Mouse (Mus musculus): Measurements from ENCODE around the gene Fam189a2. TPM values are rescaled to one million over a fixed set of nuclear protein-coding genes. Genes with fewer than 3 reads are reported as not detected.

The Fam189a2 gene
- polyA plus RNA-seq, 1 experiment from 2014 or later, result 1.6 TPM

DNA sequence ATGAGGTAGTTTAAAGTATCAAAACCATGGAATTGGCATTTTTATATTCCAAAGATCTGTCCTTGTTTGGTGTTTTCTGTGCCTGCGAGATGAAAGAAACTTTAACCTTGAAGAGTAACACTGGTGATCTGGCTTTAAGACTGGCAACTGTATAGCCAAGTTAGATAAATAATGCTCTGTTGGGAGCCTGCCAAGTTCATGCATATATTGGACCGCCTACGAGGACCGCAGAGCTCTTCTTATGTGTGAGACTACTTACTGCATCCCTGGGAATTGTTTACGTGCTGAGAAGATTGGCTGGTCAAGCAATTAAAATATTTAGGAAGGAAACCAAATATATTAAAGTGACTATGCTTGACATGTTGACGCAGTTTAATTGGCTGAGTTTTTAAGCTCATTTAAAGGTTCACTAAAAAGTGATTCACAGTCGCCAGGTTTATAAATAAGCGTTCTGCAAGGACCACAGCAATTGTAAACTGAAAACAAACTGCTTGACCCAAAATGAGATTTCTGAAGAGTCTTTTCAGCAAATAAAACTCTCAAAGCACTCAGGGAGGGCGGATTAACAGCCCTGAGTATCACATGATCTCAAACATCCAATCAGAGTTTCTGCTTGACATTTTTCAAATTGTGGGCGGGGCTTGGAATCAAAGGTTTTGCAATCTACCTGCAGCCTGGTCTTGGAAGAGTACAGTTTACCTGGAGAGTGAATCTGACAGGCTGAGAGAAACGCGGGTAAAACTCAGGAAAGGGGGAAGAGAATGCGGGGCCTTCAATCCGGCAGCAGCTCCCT lies 8.4 kb upstream of the Fam189a2 start:
- 82% methylated on average over 14 of the region's 14 CpGs for WGBS
- Histone ChIP-seq H3K4me2 (ENCODE audit: low read depth, low read length) (no peak overlapping the region), H3K27me3 (ENCODE audit: control insufficient read depth, insufficient read depth, low read length) (no peaks in the 10 kb centered on the region), H3K9me3 (replicated peaks; ENCODE audit: control insufficient read depth, low read length) (no peaks in the 10 kb centered on the region), H3K36me3 (replicated peaks; ENCODE audit: control insufficient read depth, insufficient read depth, low read depth, low read length) (no peaks in the 10 kb centered on the region), H3K27ac (replicated peaks; ENCODE audit: low read depth, low read length) (no peak overlapping the region), H3K4me3 (ENCODE audit: low read depth, low read length) (no peak overlapping the region), H3K4me1 (ENCODE audit: control insufficient read depth, insufficient read depth, low read length) (no peaks in the 10 kb centered on the region), H3K9ac (replicated peaks; ENCODE audit: low read length) (no peak overlapping the region)
- no peak for DNase-seq (ENCODE audit: low spot score)
- ATAC-seq (replicated peaks; ENCODE audit: insufficient number of reproducible peaks, low FRiP score, low TSS enrichment, low read depth), result no peak

DNA sequence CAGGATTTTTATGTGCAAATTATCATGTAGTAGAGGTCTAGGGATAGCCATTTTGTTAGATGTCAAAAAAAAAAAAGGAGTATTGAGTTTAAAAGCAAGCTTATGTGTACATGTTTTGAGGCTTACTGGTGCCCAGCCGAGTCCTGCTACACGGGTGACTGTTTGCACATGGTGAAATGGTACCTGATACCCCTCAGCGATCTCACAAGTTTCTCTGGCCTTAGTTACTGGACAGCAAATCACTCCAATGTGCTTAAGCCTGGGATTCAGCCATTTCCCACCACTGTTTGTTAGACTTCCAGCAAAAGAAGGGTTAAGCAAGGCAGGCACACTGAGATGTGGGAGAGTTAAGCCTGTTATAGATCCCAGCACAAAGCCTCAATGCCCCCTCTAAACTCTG lies 3.5 kb upstream of the Fam189a2 start:
- DNase-seq (ENCODE audit: low spot score), result no peak
- H3K4me2 ChIP-seq (ENCODE audit: low read depth, low read length), result no peak overlapping the region
- no peak overlapping the region for H3K27ac ChIP-seq (replicated peaks; ENCODE audit: low read depth, low read length)
- ATAC-seq (replicated peaks; ENCODE audit: insufficient number of reproducible peaks, low FRiP score, low TSS enrichment, low read depth), result no peak
- no peaks in the 10 kb centered on the region for H3K9me3 ChIP-seq (replicated peaks; ENCODE audit: control insufficient read depth, low read length)
- H3K4me1 ChIP-seq (ENCODE audit: control insufficient read depth, insufficient read depth, low read length), result no peaks in the 10 kb centered on the region
- H3K9ac ChIP-seq (replicated peaks; ENCODE audit: low read length), result no peak overlapping the region
- 48% methylated on average over 3 of the region's 3 CpGs for whole genome bisulfite sequencing
- peaks cover 17% of the 10 kb centered on the region for H3K27me3 ChIP-seq (ENCODE audit: control insufficient read depth, insufficient read depth, low read length)
- H3K36me3 ChIP-seq (replicated peaks; ENCODE audit: control insufficient read depth, insufficient read depth, low read depth, low read length), result no peaks in the 10 kb centered on the region
- no peak overlapping the region for H3K4me3 ChIP-seq (ENCODE audit: low read depth, low read length)

DNA sequence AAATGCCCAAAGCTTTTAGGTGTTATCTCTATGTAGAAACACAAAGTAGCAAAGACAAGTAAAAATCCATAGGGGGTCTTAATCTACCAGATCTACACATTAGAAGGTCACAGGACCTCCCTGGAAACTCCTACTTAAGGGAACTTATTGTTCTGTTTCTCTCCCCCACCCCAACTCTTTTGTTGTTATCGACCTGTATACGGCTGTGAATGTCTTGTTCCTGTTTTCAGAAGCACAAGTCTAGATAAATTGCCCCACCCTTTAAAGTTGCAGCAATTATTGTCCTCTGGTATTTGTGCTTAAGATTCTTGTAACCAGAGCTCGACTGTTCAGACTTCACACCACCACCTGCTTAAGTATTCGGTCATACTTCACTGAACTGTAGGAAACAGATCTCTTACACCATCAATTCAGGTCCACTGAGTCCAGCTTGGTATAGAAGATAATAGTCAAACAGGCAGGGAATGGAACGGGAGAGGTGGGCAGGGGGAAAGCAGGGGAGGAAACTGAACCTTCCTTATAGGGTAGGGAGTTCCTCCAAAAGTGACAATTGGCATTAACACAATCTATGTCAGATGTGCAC lies 1.9 kb upstream of the Fam189a2 start:
- Histone ChIP-seq H3K4me2 (ENCODE audit: low read depth, low read length) (no peak overlapping the region), H3K9ac (replicated peaks; ENCODE audit: low read length) (no peak overlapping the region), H3K9me3 (replicated peaks; ENCODE audit: control insufficient read depth, low read length) (no peaks in the 10 kb centered on the region), H3K27ac (replicated peaks; ENCODE audit: low read depth, low read length) (no peak overlapping the region), H3K27me3 (ENCODE audit: control insufficient read depth, insufficient read depth, low read length) (peaks cover 18% of the 10 kb centered on the region), H3K4me1 (ENCODE audit: control insufficient read depth, insufficient read depth, low read length) (no peaks in the 10 kb centered on the region), H3K36me3 (replicated peaks; ENCODE audit: control insufficient read depth, insufficient read depth, low read depth, low read length) (no peaks in the 10 kb centered on the region), H3K4me3 (ENCODE audit: low read depth, low read length) (no peak overlapping the region)
- 47% methylated on average over 5 of the region's 5 CpGs for WGBS
- ATAC-seq (replicated peaks; ENCODE audit: insufficient number of reproducible peaks, low FRiP score, low TSS enrichment, low read depth) (no peak), DNase-seq (ENCODE audit: low spot score) (no peak)

DNA sequence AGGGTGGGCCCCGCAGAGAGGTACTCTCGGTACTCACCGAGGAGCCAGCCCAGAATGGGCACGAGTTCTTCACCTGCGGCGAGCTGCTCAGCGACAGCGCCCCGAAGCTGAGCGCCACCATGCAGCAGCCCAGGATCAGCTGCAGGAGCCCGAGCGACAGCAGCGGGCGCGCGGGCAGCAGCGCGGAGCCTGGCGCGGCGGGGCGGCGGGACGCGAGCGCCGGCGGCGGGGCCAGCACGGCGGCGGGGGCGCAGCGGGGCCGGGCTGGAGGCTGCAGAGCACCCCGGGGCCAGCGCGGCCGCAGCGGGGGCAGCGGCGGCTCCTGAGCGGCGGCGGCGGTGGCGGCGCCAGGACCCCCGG lies 328 bp downstream of the Fam189a2 start:
- Histone ChIP-seq H3K27ac (replicated peaks; ENCODE audit: low read depth, low read length) (no peak overlapping the region), H3K4me3 (ENCODE audit: low read depth, low read length) (peak overlapping the region; percentile 58), H3K36me3 (replicated peaks; ENCODE audit: control insufficient read depth, insufficient read depth, low read depth, low read length) (no peaks in the 10 kb centered on the region), H3K9me3 (replicated peaks; ENCODE audit: control insufficient read depth, low read length) (no peaks in the 10 kb centered on the region), H3K9ac (replicated peaks; ENCODE audit: low read length) (peak overlapping the region; percentile 67), H3K4me1 (ENCODE audit: control insufficient read depth, insufficient read depth, low read length) (no peaks in the 10 kb centered on the region), H3K4me2 (ENCODE audit: low read depth, low read length) (peak overlapping the region; percentile 98), H3K27me3 (ENCODE audit: control insufficient read depth, insufficient read depth, low read length) (peaks cover 18% of the 10 kb centered on the region)
- under 1% methylated on average over 26 of the region's 49 CpGs for WGBS
- DNase-seq (ENCODE audit: low spot score) (peak; percentile 30), ATAC-seq (replicated peaks; ENCODE audit: insufficient number of reproducible peaks, low FRiP score, low TSS enrichment, low read depth) (peak; percentile 47; the same call in 1 of the 2 replicates)

DNA sequence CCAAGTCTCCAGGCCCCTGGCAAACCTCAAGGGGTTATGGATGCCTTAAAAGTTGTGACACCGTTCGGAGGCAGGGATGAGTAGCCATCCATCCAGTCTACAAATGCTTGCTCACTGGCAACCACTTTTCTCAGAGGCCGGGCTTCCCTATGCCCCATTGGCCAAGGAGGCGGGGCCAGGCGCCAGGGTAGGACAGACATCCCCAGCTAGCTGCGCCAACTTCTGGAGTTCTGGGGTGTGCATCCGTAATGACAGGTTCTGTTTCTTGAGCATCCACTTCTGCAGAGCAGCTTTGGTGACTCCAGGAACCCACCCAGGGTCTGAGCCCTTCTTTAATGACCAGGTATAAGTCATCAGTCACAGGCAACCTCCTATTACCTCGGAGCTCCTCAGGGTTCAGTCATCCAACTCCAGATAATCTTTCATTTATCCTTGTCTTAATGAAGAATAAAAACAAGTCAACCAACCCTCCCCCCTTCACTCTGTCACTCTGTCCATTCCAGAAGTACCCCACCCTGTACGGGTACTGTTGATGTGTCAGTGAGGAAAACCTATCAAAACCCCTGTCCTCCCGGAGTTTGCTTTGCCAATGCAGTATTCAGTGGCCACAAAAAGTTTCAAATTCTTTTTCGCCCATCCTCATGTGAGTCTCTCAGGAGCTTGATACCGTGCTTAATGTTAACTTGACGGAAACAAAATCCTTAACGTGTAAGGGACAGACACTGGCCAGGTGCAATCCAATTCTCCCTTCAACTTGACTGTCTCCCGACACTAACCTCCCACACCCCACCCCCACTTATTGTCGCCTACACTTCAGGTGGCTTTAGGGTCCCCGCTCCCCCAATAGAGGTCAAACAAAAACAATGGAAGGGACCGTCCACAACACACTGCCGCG lies 956 bp downstream of the Fam189a2 start:
- H3K9me3 ChIP-seq (replicated peaks; ENCODE audit: control insufficient read depth, low read length), result no peaks in the 10 kb centered on the region
- H3K27ac ChIP-seq (replicated peaks; ENCODE audit: low read depth, low read length), result no peak overlapping the region
- no peak for DNase-seq (ENCODE audit: low spot score)
- peak; percentile 8; the same call in 1 of the 2 replicates for ATAC-seq (replicated peaks; ENCODE audit: insufficient number of reproducible peaks, low FRiP score, low TSS enrichment, low read depth)
- H3K4me2 ChIP-seq (ENCODE audit: low read depth, low read length), result peak overlapping the region; percentile 98
- peaks cover 18% of the 10 kb centered on the region for H3K27me3 ChIP-seq (ENCODE audit: control insufficient read depth, insufficient read depth, low read length)
- H3K4me3 ChIP-seq (ENCODE audit: low read depth, low read length), result peak overlapping the region; percentile 58
- no peaks in the 10 kb centered on the region for H3K36me3 ChIP-seq (replicated peaks; ENCODE audit: control insufficient read depth, insufficient read depth, low read depth, low read length)
- H3K9ac ChIP-seq (replicated peaks; ENCODE audit: low read length), result peak overlapping the region; percentile 67
- no peaks in the 10 kb centered on the region for H3K4me1 ChIP-seq (ENCODE audit: control insufficient read depth, insufficient read depth, low read length)
- WGBS, result 13% methylated on average over 20 of the region's 20 CpGs

DNA sequence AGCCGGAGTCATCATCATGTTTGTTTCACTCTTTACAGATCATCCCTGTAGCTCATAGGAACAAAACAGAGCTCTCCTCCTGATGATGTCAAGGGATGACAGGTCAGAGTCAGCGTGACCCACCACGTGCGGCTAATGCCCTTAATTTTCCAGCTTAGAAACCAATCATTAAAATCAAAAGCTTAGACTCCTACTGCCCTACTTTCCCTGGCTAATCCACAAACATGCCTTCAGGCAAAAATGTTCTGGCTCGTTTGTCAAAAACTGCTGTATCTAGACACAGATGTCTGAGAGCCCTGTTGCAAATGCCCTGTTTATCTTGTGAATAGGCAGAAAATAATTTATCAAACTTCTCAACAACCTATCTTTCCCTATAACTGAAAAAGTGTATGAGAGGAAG lies 4.9 kb downstream of the Fam189a2 start:
- no peak overlapping the region for H3K27ac ChIP-seq (replicated peaks; ENCODE audit: low read depth, low read length)
- ATAC-seq (replicated peaks; ENCODE audit: insufficient number of reproducible peaks, low FRiP score, low TSS enrichment, low read depth) (no peak), DNase-seq (ENCODE audit: low spot score) (no peak)
- no peaks in the 10 kb centered on the region for H3K9me3 ChIP-seq (replicated peaks; ENCODE audit: control insufficient read depth, low read length)
- no peaks in the 10 kb centered on the region for H3K4me1 ChIP-seq (ENCODE audit: control insufficient read depth, insufficient read depth, low read length)
- no peaks in the 10 kb centered on the region for H3K36me3 ChIP-seq (replicated peaks; ENCODE audit: control insufficient read depth, insufficient read depth, low read depth, low read length)
- H3K4me2 ChIP-seq (ENCODE audit: low read depth, low read length), result no peak overlapping the region
- H3K9ac ChIP-seq (replicated peaks; ENCODE audit: low read length), result no peak overlapping the region
- peaks cover 12% of the 10 kb centered on the region for H3K27me3 ChIP-seq (ENCODE audit: control insufficient read depth, insufficient read depth, low read length)
- H3K4me3 ChIP-seq (ENCODE audit: low read depth, low read length), result no peak overlapping the region
- 54% methylated on average over 5 of the region's 5 CpGs for WGBS

DNA sequence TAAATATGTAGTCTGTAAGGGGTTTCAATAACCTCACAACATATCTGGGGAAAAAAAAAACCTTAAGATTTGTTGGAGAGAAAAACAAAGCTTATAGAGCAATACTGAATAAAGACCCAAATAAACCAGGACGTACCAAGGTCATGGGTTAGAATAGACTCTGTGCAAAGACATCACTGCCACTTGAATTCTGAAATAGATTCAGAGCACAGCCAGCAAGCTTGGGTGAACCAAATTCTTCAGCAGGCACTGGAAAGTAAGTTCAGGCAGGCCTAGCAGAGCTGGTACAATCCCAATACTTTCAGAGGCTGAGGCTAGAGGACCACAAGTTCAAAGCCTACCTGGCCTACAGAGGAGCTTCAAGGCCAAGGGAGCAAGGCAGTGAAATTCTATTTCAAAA lies 6.2 kb downstream of the Fam189a2 start:
- no peak for DNase-seq (ENCODE audit: low spot score)
- Histone ChIP-seq H3K4me1 (ENCODE audit: control insufficient read depth, insufficient read depth, low read length) (no peaks in the 10 kb centered on the region), H3K4me2 (ENCODE audit: low read depth, low read length) (no peak overlapping the region), H3K27me3 (ENCODE audit: control insufficient read depth, insufficient read depth, low read length) (peaks cover 4% of the 10 kb centered on the region), H3K4me3 (ENCODE audit: low read depth, low read length) (no peak overlapping the region), H3K9me3 (replicated peaks; ENCODE audit: control insufficient read depth, low read length) (no peaks in the 10 kb centered on the region), H3K9ac (replicated peaks; ENCODE audit: low read length) (no peak overlapping the region), H3K27ac (replicated peaks; ENCODE audit: low read depth, low read length) (no peak overlapping the region), H3K36me3 (replicated peaks; ENCODE audit: control insufficient read depth, insufficient read depth, low read depth, low read length) (no peaks in the 10 kb centered on the region)
- WGBS, result 86% methylated on average over 1 of the region's 1 CpGs
- ATAC-seq (replicated peaks; ENCODE audit: insufficient number of reproducible peaks, low FRiP score, low TSS enrichment, low read depth), result no peak
